Mouse (Mus musculus) lung, embryonic 16.5 days (tissue): Measurements from ENCODE around the gene Tmsb15a. TPM values are rescaled to one million over a fixed set of nuclear protein-coding genes. Genes with fewer than 3 reads are reported as not detected.

Source experiments
- ATAC-seq: fragments of 200-750 bp; cut with Nextera tagmentation; 2 replicates; pipeline ENCODE4 v1.8.0; 2017; ENCODE audit warnings: low read depth, mild to moderate bottlenecking, moderate library complexity
- H3K27ac ChIP-seq: fragments of 300-500 bp; sonication (generic); 2 replicates; pipeline ENCODE4 v1.5.1; 2014; ENCODE audit warnings: mild to moderate bottlenecking, control low read depth, low read length
- H3K27me3 ChIP-seq: fragments of 300-500 bp; sonication (generic); 2 replicates; pipeline ENCODE4 v1.6.1; 2014; ENCODE audit warnings: low read depth, low read length, mixed read lengths; ENCODE audit not compliant: control insufficient read depth, insufficient read depth
- H3K36me3 ChIP-seq: fragments of 300-500 bp; sonication (generic); 2 replicates; pipeline ENCODE4 v1.6.1; 2014; ENCODE audit warnings: low read length; ENCODE audit not compliant: control insufficient read depth, insufficient read depth
- H3K4me1 ChIP-seq: fragments of 300-500 bp; sonication (generic); replicated peaks from 2 replicates; pipeline ENCODE4 v1.6.1; 2014; ENCODE audit warnings: low read length, mixed read lengths; ENCODE audit not compliant: control insufficient read depth, insufficient read depth
- H3K4me2 ChIP-seq: fragments of 300-500 bp; sonication (generic); 2 replicates; pipeline ENCODE4 v1.6.1; 2014; ENCODE audit warnings: low read depth, low read length, control low read depth
- H3K4me3 ChIP-seq: fragments of 300-500 bp; sonication (generic); 2 replicates; pipeline ENCODE4 v1.5.1; 2014; ENCODE audit warnings: mild to moderate bottlenecking, low read length, control low read depth
- H3K9ac ChIP-seq: fragments of 300-500 bp; sonication (generic); 2 replicates; pipeline ENCODE4 v1.6.1; 2014; ENCODE audit warnings: low read length, control low read depth
- H3K9me3 ChIP-seq: fragments of 300-500 bp; sonication (generic); 2 replicates; pipeline ENCODE4 v1.6.1; 2016; ENCODE audit warnings: low read length; ENCODE audit not compliant: control insufficient read depth
- WGBS: fragments of 180-500 bp; shearing (Covaris S2); extraction: QIAGEN DNeasy Blood & Tissue Kit; methylation state at CpG from one replicate; pipeline ENCODE4 v1.1.7; 2014; 5-methylcytosine and 5-hydroxymethylcytosine counted together
- microRNA-seq: library from miRNA; unstranded; fragments of <30 nt; microRNA quantifications from one replicate; pipeline ENCODE4, GENCODE M21; 2016
- polyA plus RNA-seq: library from polyadenylated mRNA; unstranded; fragments of >200 nt; fragmentation: Nextera tagmentation; extraction: Ambion mirVana; gene quantifications from 2 replicates; pipeline ENCODE4 v1.2.1, GENCODE M21; 2015

The Tmsb15a gene
- polyA plus RNA-seq, 1 experiment from 2014 or later: not detected

- Histone ChIP-seq H3K27me3 (no peaks in the 10 kb centered on the region; the same call in 1 of the 2 replicates), H3K27ac (no peak overlapping the region), H3K9me3 (no peaks in the 10 kb centered on the region), H3K4me2 (no peak overlapping the region), H3K36me3 (no peaks in the 10 kb centered on the region), H3K4me1 (no peaks in the 10 kb centered on the region), H3K4me3 (no peak overlapping the region), H3K9ac (no peak overlapping the region)
- WGBS: 64% methylated on average over 2 of the region's 2 CpGs
- no peak for ATAC-seq
Measured at GRCm38 (mm10) chrX:135712845-135713244, 12.2 kb downstream of the Tmsb15a start.

- ATAC-seq: no peak
- no peaks in the 10 kb centered on the region for H3K27me3 ChIP-seq
- 30% methylated on average over 2 of the region's 2 CpGs for WGBS
- no peak overlapping the region for H3K4me3 ChIP-seq
- H3K9me3 ChIP-seq: no peaks in the 10 kb centered on the region
- no peak overlapping the region for H3K27ac ChIP-seq
- H3K9ac ChIP-seq: no peak overlapping the region
- no peak overlapping the region for H3K4me2 ChIP-seq
- no peaks in the 10 kb centered on the region for H3K4me1 ChIP-seq
- H3K36me3 ChIP-seq: no peaks in the 10 kb centered on the region
Measured at GRCm38 (mm10) chrX:135704349-135704748, 20.7 kb downstream of the Tmsb15a start.

GRCm38 (mm10) chrX:135703111-135703510 is 21.9 kb downstream of the Tmsb15a start:
- H3K4me3 ChIP-seq: no peak overlapping the region
- no peak overlapping the region for H3K27ac ChIP-seq
- WGBS: 82% methylated on average over 1 of the region's 1 CpGs
- H3K27me3 ChIP-seq: no peaks in the 10 kb centered on the region
- no peaks in the 10 kb centered on the region for H3K9me3 ChIP-seq
- no peak overlapping the region for H3K4me2 ChIP-seq
- H3K36me3 ChIP-seq: no peaks in the 10 kb centered on the region
- no peaks in the 10 kb centered on the region for H3K4me1 ChIP-seq
- no peak overlapping the region for H3K9ac ChIP-seq
- no peak for ATAC-seq

- 86% methylated on average over 1 of the region's 1 CpGs for WGBS
- ATAC-seq: no peak
- no peak within 1 kb of the TSS for H3K27ac ChIP-seq
- no peaks in the 10 kb centered on the region for H3K27me3 ChIP-seq
- H3K4me1 ChIP-seq: no peaks in the 10 kb centered on the region
- H3K4me2 ChIP-seq: no peak within 1 kb of the TSS
- no peaks in the 10 kb centered on the region for H3K36me3 ChIP-seq
- H3K4me3 ChIP-seq: no peak within 1 kb of the TSS
- H3K9me3 ChIP-seq: no peaks in the 10 kb centered on the region
- H3K9ac ChIP-seq: no peak within 1 kb of the TSS
Measured at GRCm38 (mm10) chrX:135693633-135694032, 31.4 kb downstream of the Tmsb15a start, which contains the start of gene Tcp11x2. TSS of gene Tcp11x2 (minus strand) at chrX:135693790.

GRCm38 (mm10) chrX:135687802-135688201 is 37.3 kb downstream of the Tmsb15a start:
- Histone ChIP-seq H3K27ac (no peak overlapping the region), H3K4me3 (no peak overlapping the region), H3K4me1 (no peaks in the 10 kb centered on the region), H3K9ac (no peak overlapping the region), H3K4me2 (no peak overlapping the region), H3K27me3 (no peaks in the 10 kb centered on the region), H3K36me3 (no peaks in the 10 kb centered on the region), H3K9me3 (no peaks in the 10 kb centered on the region)
- WGBS: 68% methylated on average over 3 of the region's 3 CpGs
- no peak for ATAC-seq

- H3K4me1 ChIP-seq: no peaks in the 10 kb centered on the region
- no peak overlapping the region for H3K4me2 ChIP-seq
- ATAC-seq: no peak
- H3K9me3 ChIP-seq: no peaks in the 10 kb centered on the region
- H3K27ac ChIP-seq: no peak overlapping the region
- no peaks in the 10 kb centered on the region for H3K36me3 ChIP-seq
- WGBS: 64% methylated on average over 2 of the region's 2 CpGs
- no peaks in the 10 kb centered on the region for H3K27me3 ChIP-seq
- no peak overlapping the region for H3K9ac ChIP-seq
- no peak overlapping the region for H3K4me3 ChIP-seq
Measured at GRCm38 (mm10) chrX:135681858-135682257, 43.2 kb downstream of the Tmsb15a start.

Small RNA genes within 50 kb of the gene (microRNA-seq; reads per million reads assigned to microRNA genes)
- gene Mir7646: not detected

Other genes starting within 250 kb of the Tmsb15a start
- gene AV320801, start 230.7 kb downstream of the Tmsb15a start, polyA plus RNA-seq: 0.05 TPM in 1 of 2 replicates, not detected in the other
- gene Nxf7, start 126.5 kb downstream of the Tmsb15a start, polyA plus RNA-seq: not detected in 2 replicates
- not detected in 2 replicates for gene Prame, start 97.6 kb downstream of the Tmsb15a start, polyA plus RNA-seq
- not detected in 2 replicates for gene Tcp11x2, start 31.5 kb downstream of the Tmsb15a start, polyA plus RNA-seq
- gene Armcx5, start 17.5 kb upstream of the Tmsb15a start, polyA plus RNA-seq: 8.5 and 10.5 TPM in 2 replicates
- 38.6 and 40.4 TPM in 2 replicates for gene Gprasp1, start 17.5 kb upstream of the Tmsb15a start, polyA plus RNA-seq
- 43.8 and 45.3 TPM in 2 replicates for gene Bhlhb9, start 72.3 kb upstream of the Tmsb15a start, polyA plus RNA-seq
- 18.0 and 19.1 TPM in 2 replicates for gene Gprasp2, start 113.8 kb upstream of the Tmsb15a start, polyA plus RNA-seq